Mouse (Mus musculus) left cerebral cortex, postnatal 4 days (tissue): ENCODE data around the gene Gm20388. TPM values are rescaled to one million over a fixed set of nuclear protein-coding genes. Genes with fewer than 3 reads are reported as not detected.

Experiments
- DNase-seq: peaks from one replicate; pipeline ENCODE4 v3.0.0-alpha.2; 2022
- intact Hi-C: fragments of 180-260 bp; cut with DNase I; formaldehyde crosslinking; loops from one replicate; pipeline ENCODE4 v1.15.1; 2025
- total RNA-seq, 2 experiments: library from RNA; stranded (reverse); gene quantifications; 2 replicates each; pipeline ENCODE4 v1.2.3; 2021

Gm20388 gene
- total RNA-seq, 2 experiments from 2014 or later, result 6.5 to 12.8 TPM

DNA sequence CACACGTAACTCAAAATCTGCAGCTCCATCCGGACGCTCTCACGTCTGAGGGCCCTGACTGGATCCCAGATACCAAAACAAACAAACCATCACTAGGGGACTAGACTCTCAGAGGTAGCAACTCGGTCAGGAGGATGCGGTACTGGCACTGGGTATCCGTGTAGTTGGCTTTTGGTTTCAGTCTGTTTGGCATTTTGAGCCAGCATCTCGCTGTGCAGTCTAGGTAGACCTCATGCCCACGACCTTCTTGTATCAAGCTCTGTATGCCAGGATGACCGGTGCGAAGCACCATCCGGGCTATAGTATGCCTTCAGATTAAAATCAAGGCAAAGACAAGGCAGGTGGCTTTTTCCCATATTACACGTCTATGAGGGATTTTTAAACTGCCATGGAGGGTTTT lies 3916.9 kb downstream of the Gm20388 start:
- no peak for DNase-seq
- intact Hi-C loops, result no loop called here

DNA sequence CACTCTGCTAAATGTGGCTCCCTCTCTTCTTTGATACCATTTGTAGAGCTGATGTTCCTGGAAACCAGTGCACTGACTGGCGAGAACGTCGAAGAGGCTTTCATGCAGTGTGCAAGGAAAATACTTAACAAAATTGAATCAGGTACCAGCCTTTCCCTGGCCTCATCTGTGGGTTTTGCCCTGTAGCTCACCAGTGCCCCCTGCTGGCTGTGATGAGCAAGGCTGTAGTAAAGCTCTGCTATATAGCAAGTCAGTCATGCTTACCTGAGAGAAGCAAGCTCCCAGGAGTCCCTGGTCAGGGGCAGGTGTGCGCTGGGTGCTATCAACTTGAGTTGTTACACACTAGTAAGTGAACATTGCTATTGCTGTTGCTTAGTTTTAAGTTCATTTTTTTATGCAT lies 3922.1 kb downstream of the Gm20388 start:
- intact Hi-C loops, result no loop called here
- no peak for DNase-seq

DNA sequence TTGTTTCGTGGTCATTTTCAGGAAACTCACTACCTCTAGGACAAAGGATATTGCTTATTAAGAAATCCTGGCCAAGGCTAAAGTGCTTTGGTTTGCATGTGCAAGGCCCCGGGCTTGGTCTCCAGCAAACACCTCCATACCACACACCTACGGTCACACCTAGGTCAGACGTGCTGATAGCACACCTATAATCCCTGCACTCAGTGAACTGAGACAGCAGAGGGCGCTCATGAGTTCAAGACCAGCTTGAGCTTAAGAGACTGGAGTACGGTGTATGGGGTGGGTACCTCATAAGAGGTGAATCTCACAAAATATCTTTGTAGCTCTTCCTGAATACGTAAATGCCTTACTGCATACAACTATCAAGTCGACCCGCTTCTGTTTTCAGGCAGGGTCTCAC lies 3924.8 kb downstream of the Gm20388 start:
- intact Hi-C loops, result no loop called here
- DNase-seq, result peak; percentile 69

DNA sequence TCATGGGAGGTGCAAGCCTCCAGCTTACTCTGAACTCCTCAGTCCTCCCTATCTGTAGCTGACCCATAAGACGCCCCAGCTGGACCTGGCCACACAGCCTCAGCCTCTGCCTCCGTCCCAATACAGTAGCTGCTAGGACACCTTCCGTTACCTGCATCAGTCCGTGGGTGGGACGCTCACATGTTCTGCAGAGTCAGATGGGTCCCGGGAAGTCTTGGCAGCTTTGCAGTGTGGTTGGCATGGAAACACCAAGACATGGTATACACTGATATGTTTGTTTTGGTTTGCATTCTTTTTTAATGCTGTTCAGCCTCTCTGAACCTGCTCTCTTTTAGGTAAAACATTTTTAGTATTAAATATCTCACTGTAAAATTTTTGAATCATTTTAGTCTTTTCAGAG lies 3925.7 kb downstream of the Gm20388 start:
- no peak for DNase-seq
- intact Hi-C loops, result no loop called here

- intact Hi-C loops, result no loop called here
- no peak for DNase-seq
Measured at GRCm38 (mm10) chr8:123838496-123838895, 3927.9 kb downstream of the Gm20388 start.

DNA sequence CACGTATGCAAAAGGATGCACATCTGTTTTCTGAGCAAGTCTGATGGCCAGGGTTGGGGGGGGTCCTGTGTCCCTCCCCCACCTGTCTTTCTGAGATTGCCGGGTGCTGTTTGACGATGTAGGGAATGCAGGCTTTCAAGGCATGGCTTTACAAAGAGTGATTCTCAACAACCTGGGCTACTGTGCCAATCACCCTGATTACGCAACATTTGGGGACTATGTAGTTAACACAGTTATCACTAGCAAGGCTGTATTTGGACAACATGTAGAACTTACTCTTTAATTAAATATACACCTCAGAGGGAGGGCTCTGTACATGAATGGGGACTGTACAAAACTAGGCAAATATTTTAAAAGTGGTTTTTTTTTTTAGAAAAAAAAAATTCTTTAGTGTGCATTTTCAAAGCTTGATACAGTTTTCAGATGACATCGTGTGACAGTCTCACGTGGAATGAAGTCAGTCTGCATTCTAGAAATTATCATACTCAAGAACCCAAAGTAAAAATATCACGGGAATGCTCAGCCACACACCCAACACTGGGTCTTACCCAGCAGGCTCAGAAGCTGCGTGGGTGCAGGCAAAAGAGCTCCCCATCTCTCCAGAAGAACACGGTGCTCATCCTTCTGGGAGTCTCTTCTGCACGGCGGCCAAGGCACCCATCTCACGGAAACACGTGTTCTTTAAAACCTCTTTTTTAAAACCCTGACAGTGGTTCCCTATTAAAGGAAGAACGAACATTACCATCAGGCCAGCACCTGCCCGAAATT lies 3930.1 kb downstream of the Gm20388 start:
- intact Hi-C loops, result no loop called here
- DNase-seq, result no peak

DNA sequence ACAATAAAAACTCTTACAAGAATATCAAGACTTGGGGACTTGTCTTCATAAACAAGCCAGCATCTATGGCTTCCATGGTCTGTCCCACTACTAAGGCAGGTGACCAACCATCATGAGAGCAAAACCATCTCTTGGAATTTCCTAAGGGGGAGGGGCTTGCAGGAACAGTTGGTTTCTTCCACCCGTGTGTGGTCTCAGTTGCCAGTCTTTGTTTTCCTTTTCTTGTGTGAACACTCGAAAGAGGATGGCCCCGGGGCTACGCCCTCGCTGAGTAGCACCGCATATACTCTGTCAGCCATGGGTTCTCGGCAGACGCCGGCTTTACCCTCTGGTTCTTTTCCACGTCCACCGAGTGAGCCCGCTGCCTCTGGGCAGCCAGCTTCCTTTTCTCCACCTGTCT lies 3931.4 kb downstream of the Gm20388 start:
- intact Hi-C loops, result no loop called here
- DNase-seq, result no peak

- intact Hi-C loops, result no loop called here
- DNase-seq, result no peak
Measured at GRCm38 (mm10) chr8:123844341-123844740, 3933.7 kb downstream of the Gm20388 start.

DNA sequence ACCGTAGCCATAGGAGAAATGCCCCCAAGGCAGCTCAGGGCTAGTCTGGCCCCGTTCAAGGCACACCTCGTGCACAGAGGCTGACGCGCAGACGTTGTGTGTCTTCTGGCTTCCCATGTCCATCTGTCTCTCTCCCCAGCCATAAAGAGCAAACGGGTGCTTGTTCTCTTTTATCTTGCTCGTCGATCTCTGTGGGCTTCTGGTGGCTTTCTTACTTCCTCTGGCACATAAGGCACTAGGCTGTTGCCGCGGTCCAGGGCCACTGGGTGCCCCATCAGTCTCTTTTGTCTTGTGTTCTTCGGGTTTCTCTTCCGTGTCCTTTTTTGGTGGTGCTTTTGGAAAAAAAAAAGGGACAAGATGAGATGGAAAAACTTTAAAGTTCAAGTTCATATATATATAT lies 3934.5 kb downstream of the Gm20388 start:
- DNase-seq, result no peak
- intact Hi-C loops, result loop anchor here (5.0 kb wide), 1 partner anchor 42 kb away; no protein-coding TSS in a partner anchor

- intact Hi-C loops, result loop anchor here (5.0 kb wide), 1 partner anchor 41 kb away; no protein-coding TSS in a partner anchor
Measured at GRCm38 (mm10) chr8:123845991-123846390, 3935.3 kb downstream of the Gm20388 start.

GRCm38 (mm10) chr8:123846509-123846908 lies 3935.9 kb downstream of the Gm20388 start:
- intact Hi-C loops, result loop anchor here (5.0 kb wide), 1 partner anchor 41 kb away; no protein-coding TSS in a partner anchor
- no peak for DNase-seq

More at GRCm38 (mm10) chr8:123845991-123846390, 3935.3 kb downstream of the Gm20388 start:
- no peak for DNase-seq

DNA sequence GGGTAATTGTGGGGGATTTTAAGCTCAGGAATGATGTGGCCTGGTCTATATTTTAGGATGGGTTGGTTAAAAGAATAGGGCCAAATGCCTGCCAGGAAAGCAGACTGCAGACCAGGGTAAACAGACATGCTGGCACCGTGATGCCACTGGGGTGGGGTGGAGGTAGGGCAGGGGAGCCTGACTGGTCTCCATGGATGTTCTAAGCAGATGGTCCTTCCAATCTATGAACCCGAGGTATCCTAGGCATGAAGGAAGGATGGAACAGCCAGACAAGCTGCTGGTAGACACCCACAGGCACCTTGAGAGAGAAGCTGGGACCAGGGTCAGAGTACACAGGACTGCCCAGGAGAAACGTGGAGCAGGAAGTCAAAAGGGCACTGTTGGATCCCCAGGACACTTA lies 3936.9 kb downstream of the Gm20388 start:
- intact Hi-C loops, result loop anchor here (5.0 kb wide), 1 partner anchor 40 kb away; no protein-coding TSS in a partner anchor
- no peak for DNase-seq

DNA sequence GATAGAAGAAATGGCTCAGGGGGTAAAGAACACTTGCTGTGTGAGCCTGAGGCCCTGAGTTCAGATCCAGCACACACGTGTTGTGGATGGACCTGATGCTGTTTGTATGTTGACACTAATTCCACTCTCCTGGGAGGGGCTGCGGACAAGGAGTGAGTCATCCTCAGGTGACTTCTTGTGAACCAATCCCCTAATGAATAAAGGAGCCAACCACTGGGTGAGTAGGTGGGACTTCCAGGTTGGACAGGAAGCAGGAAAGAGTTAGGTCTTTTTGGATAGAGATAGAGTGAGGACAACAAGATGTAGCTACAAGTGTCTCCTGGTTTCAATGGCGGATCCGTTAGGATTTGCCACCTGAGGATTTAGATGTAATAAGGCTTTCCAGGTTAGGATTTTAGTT lies 3938.7 kb downstream of the Gm20388 start:
- intact Hi-C loops, result loop anchor here (5.0 kb wide), 1 partner anchor 38 kb away; no protein-coding TSS in a partner anchor
- no peak for DNase-seq

GRCm38 (mm10) chr8:123851590-123851989 lies 3940.9 kb downstream of the Gm20388 start:
- intact Hi-C loops, result no loop called here
- no peak for DNase-seq

- no peak for DNase-seq
- intact Hi-C loops, result no loop called here
Measured at GRCm38 (mm10) chr8:123854252-123854651, 3943.6 kb downstream of the Gm20388 start.

DNA sequence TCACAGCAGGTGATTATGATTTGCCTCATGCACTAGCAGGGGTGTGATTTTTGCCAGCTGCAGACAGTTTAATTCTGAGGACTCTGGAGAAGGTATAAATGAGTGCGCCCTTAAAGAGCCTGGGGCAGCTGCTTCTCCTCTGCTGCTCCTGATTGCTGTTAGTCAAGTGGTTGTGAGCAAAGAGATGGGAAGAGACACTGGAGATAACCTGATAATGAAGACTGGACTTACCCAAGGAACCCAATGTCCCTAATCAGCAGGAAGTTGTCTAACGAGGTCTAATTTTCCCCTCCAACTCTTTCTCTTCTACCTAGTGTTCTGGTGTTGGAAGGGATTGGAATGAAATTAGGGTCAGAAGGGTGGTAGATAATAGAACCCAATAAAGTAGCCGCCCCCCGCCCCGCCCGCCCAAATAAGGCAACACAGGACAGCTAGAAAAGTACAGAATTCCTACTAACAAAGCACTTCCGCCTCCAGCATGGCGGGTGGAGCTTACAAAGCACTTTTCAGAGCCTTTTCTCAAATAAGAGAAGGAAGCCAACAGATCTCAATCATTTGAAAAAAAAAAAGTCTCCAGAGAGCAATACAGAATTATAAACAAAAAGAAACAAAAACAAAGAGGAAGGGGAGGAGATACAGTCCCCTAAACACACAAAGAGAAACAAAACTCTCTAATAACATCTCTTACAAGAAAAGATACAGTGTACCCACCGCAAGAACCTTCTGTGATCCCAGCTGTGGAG lies 3944.3 kb downstream of the Gm20388 start:
- intact Hi-C loops, result no loop called here
- DNase-seq, result no peak

DNA sequence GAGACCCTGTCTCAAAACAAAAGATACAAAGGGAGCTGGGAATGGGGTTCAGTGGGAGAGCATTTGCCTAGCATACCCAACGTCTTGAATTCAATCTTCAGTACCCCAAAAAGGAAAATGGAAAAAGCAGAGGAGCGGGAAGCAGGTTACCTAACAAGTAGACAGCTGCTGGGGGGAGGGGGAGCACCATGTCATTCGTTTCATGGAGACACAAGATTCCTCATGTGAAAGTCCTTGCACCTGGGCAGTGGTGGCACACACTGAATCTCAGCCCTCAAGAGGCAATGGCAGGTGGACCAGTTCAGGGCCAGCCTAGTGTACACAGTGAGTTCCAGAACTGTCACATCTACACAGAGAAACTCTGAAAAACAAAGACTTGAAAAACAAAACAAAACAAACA lies 3946.7 kb downstream of the Gm20388 start:
- DNase-seq, result no peak
- intact Hi-C loops, result no loop called here

DNA sequence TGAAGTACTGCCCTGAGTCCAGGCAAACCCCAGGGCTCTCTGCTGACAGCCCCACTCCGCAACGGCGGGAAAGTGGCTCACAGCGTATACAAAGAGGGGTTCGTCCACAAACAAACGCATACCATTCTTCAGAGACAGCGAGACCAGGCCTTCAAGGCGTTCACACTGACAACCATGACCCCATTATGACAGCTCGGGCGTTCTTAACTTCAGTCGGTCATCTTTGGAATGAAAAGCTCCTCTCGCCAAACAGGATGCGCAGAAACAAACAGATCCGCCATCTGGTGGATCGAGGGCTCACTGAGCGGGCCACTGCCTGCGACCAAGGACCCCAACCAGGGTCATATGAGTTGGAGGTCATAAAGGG lies 3947.9 kb downstream of the Gm20388 start:
- intact Hi-C loops, result no loop called here
- peak; percentile 31 for DNase-seq

- intact Hi-C loops, result no loop called here
- DNase-seq, result peak; percentile 94
Measured at GRCm38 (mm10) chr8:123858941-123859647, 3948.5 kb downstream of the Gm20388 start.

DNA sequence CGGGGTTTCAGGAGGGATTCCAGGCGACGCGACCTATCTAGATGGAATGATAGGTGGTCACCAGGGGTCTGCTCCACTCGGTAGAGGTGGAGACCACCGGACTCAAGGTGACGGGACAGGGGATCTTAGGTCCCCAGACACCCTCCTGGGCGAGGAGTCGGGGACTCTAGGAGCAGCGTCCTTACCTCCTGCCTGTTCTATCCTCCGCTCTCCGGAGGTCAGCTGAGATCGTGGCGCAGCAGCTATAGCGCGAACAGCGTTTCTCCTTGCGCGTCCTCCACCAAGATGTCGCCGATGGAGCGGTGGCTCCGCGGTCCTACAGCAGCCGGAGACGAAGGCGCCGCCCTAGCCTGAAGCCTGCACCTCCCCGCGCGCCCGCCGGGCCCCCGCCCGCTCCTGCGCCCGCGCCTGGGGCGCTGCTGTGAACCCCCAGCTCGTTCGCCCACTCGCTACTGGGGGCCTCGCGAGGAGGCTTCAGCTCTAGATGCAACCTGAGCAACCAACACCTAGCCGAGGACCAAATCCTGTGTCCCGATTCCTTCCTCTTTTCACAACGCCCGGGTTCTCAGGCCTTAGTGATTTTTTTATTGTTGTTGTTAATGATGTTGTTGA lies 3949.1 kb downstream of the Gm20388 start, which contains the start of gene Ccsap:
Gene Ccsap (minus strand): TSS at position 562 of the 612 bp plus-strand sequence.
- intact Hi-C loops, result no loop called here

GRCm38 (mm10) chr8:123860386-123860785 lies 3949.7 kb downstream of the Gm20388 start:
- DNase-seq, result no peak
- intact Hi-C loops, result no loop called here

More for the DNA sequence above, 3949.1 kb downstream of the Gm20388 start, which contains the start of gene Ccsap:
- DNase-seq, result no peak
